Mouse (Mus musculus): ENCODE results near the gene Srsf12.

Srsf12 gene

DNA sequence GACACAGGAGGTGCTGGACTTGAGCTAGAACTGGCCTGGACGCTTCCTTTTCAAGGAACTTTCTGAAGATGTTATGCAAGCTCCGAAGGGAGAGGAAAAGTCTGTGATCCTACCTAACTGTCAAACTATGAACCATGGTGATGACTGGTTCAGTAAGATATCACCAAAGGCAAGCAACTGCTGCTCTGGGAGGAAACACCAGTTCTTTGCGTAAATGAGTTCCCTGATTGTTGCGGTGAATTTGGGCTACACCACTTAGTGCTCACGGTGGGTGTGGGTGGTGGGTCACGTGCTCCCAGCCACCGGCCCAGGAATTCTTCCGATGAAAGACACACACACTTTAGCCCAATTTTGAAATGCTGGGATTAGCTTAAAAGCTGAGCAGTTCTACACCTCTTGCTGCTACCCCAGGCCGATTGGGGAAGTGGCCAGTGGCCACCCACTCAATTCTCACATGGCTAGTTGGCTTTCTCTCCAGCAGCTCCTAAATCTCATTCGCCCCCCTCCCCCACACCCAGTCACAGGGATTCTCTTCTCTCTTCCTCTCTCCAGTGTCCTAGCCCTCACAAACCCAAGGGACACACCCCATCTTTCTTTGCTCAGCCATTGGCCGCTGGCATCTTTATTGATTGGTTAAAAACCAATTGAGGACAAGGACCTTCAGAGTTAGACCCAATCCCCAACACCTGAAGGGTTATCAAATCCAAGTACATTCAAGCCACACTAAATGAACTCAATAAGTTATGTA is 56.4 kb downstream of the Srsf12 start:
- Histone ChIP-seq H3K36me3 (ENCODE audit: control insufficient read depth, insufficient read depth, low read length, poor library complexity, severe bottlenecking) (no peaks in the 10 kb centered on the region), H3K27me3 (ENCODE audit: control insufficient read depth, insufficient read depth, low read length, poor library complexity, severe bottlenecking) (no peaks in the 10 kb centered on the region)
- no peak for DNase-seq (ENCODE audit: low read depth, low spot score)

DNA sequence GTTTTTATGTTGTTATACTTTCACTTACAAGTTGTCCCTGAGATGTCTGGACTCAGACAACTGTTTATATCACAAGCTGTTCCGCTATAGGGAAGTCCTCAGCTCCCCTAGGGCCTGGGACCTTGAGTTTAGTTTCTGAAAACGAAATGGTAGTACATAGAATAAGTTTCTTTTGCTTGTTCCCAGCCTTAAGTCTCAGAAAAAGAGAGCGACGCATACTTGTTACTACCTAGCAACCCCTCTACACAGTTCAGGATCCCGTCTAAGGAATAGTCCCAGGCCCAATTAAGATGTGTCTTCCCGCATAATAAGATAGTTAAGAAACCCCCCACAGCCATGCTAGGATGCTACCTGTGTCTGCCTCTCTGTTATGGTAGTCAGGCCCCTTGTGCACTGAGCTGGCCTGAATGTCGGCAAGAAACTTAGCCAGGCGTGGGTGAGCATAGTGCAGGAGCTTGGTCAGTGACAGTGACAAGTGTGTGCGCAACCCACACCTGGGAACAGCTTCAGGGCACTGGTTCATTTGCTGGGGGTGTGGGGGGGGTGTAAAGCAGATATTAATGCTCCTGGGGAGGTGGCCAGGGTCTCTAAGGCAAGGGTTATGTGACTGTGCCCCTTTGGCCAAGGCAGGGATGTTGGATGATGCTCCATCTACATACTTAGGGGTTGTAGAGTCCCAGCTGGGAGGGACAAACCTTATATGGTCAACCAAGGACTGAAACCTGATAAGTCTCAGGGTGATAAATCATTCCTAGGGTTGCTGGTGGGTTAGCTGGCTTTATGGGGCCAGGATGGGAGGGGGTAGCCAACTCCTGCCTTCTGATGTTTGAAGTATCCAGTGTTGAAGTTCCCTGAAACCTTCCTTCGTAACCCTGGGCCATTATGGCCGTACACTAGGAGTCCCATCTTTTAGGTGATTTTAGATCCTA is 61.9 kb downstream of the Srsf12 start:
- DNase-seq (ENCODE audit: low read depth, low spot score): no peak
- Histone ChIP-seq H3K36me3 (ENCODE audit: control insufficient read depth, insufficient read depth, low read length, poor library complexity, severe bottlenecking) (no peaks in the 10 kb centered on the region; the same call in 1 of the 2 replicates), H3K27me3 (ENCODE audit: control insufficient read depth, insufficient read depth, low read length, poor library complexity, severe bottlenecking) (no peaks in the 10 kb centered on the region)

DNA sequence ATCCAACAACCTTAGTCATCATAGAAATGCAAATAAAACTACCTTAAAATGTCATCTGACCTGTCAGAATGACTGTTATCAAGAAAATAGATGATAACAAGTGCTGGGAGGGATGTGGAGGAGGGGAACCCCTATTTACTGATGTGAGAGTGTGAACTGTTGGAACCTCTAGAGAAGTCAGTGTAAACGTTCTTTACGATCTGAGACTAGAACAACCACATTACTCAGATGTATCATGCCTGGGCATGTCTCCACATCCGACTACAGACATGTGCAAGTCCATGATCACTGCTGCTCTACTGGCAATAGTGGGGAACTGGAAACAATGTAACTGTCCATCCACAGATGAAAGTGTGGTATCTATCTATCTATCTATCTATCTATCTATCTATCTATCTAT is 64.6 kb downstream of the Srsf12 start:
- H3K27me3 ChIP-seq (ENCODE audit: control insufficient read depth, insufficient read depth, low read length, poor library complexity, severe bottlenecking): no peaks in the 10 kb centered on the region
- no peak for DNase-seq (ENCODE audit: low read depth, low spot score)
- H3K36me3 ChIP-seq (ENCODE audit: control insufficient read depth, insufficient read depth, low read length, poor library complexity, severe bottlenecking): no peaks in the 10 kb centered on the region; the same call in 1 of the 2 replicates

DNA sequence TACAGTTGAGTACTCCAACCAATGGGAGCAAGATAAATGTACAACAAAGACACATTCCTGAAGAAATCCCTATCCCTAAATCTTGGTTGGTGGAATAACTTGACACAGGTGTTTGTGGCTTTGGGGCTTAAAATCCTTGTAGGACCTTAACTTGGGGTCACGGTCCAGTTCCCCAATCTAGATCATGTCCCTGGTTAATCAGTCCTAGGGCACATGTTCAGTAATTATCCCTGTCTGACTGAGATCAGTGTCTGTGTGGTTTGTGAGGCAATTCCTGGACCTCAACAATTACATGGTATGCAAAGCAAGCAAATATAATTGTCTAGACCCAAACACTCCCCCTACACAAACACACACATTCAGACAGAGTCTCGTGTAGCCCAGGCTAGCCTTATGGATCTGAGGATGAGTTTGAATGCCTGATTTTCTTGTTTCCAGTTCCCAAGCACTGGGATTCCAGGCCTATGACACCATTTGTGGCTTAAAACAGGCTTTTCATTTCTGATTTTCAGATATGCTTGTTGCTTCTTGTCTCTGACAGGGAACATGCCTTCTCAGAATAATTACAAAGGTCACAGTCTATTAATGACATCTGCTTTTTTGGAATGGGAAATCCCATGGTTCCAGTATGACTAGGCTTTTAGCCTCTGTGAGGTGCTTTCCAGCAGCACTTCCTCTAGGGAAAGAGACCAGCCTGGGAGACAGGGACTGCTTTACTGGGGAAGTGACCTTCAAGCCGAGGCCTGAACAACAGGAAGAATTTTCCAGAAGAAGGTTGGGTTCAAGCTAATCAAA is 73.3 kb downstream of the Srsf12 start:
- Histone ChIP-seq H3K36me3 (ENCODE audit: control insufficient read depth, insufficient read depth, low read length, poor library complexity, severe bottlenecking) (no peaks in the 10 kb centered on the region), H3K27me3 (ENCODE audit: control insufficient read depth, insufficient read depth, low read length, poor library complexity, severe bottlenecking) (no peaks in the 10 kb centered on the region)
- DNase-seq (ENCODE audit: low read depth, low spot score): no peak
